Mouse (Mus musculus): Measurements from ENCODE around the gene Gm44502. TPM values are rescaled to one million over a fixed set of nuclear protein-coding genes. Genes with fewer than 3 reads are reported as not detected.

Gm44502 gene
- 0.08 and 0.15 TPM in 2 replicates for polyA plus RNA-seq (2012)

GRCm38 (mm10) chr15:89429352-89430221, at the start of gene Gm44502, which contains the start of the genes C730034F03Rik and Chkb:
Gene Gm44502 (minus strand): TSS chr15:89429696.
Gene C730034F03Rik (plus strand): TSS chr15:89429589.
Gene Chkb (minus strand): TSS chr15:89429908.
- TF ChIP-seq TAL1 (IDR thresholded peaks at IDR 0.05; ENCODE audit: low read length) = no peak
- peak; percentile 17; the same call in 1 of the 2 replicates for TF ChIP-seq GATA1 (IDR thresholded peaks at IDR 0.05; ENCODE audit: low read length)
- H3K4me1 ChIP-seq (ENCODE audit: control insufficient read depth) = peaks cover 51% of the 10 kb centered on the region
- H3K27me3 ChIP-seq (ENCODE audit: control insufficient read depth) = no peaks in the 10 kb centered on the region
- peaks cover 33% of the 10 kb centered on the region for H3K36me3 ChIP-seq (ENCODE audit: control insufficient read depth)
- H3K4me3 ChIP-seq (replicated peaks) = peak within 1 kb of the TSS; percentile 97
- no peaks in the 10 kb centered on the region for H3K9me3 ChIP-seq (ENCODE audit: control insufficient read depth, low read length)

- Histone ChIP-seq H3K4me1 (ENCODE audit: control insufficient read depth) (peaks cover 27% of the 10 kb centered on the region), H3K27me3 (ENCODE audit: control insufficient read depth) (no peaks in the 10 kb centered on the region), H3K9me3 (ENCODE audit: control insufficient read depth, low read length) (no peaks in the 10 kb centered on the region), H3K36me3 (ENCODE audit: control insufficient read depth) (no peaks in the 10 kb centered on the region; the same call in 1 of the 2 replicates), H3K4me3 (replicated peaks) (no peak overlapping the region)
- TF ChIP-seq GATA1 (IDR thresholded peaks at IDR 0.05; ENCODE audit: low read length) (no peak), TAL1 (IDR thresholded peaks at IDR 0.05; ENCODE audit: low read length) (no peak)
These were observed 49.1 kb upstream of the Gm44502 start for GRCm38 (mm10) chr15:89478622-89479021.

- TF ChIP-seq TAL1 (IDR thresholded peaks at IDR 0.05; ENCODE audit: low read length) (no peak), GATA1 (IDR thresholded peaks at IDR 0.05; ENCODE audit: low read length) (no peak)
- Histone ChIP-seq H3K27me3 (ENCODE audit: control insufficient read depth) (no peaks in the 10 kb centered on the region), H3K4me1 (ENCODE audit: control insufficient read depth) (peaks cover 27% of the 10 kb centered on the region), H3K4me3 (replicated peaks) (no peak overlapping the region), H3K36me3 (ENCODE audit: control insufficient read depth) (no peaks in the 10 kb centered on the region; the same call in 1 of the 2 replicates), H3K9me3 (ENCODE audit: control insufficient read depth, low read length) (no peaks in the 10 kb centered on the region)
These were observed 48.3 kb upstream of the Gm44502 start for GRCm38 (mm10) chr15:89477806-89478205.

GRCm38 (mm10) chr15:89477091-89477491, 47.6 kb upstream of the Gm44502 start, which contains the start of gene Arsa:
Gene Arsa (minus strand): TSS chr15:89477425.
- H3K4me3 ChIP-seq (replicated peaks) = peak within 1 kb of the TSS; percentile 71
- H3K9me3 ChIP-seq (ENCODE audit: control insufficient read depth, low read length) = no peaks in the 10 kb centered on the region
- no peaks in the 10 kb centered on the region; the same call in 1 of the 2 replicates for H3K36me3 ChIP-seq (ENCODE audit: control insufficient read depth)
- TF ChIP-seq TAL1 (IDR thresholded peaks at IDR 0.05; ENCODE audit: low read length) (no peak), GATA1 (IDR thresholded peaks at IDR 0.05; ENCODE audit: low read length) (no peak)
- peaks cover 27% of the 10 kb centered on the region for H3K4me1 ChIP-seq (ENCODE audit: control insufficient read depth)
- H3K27me3 ChIP-seq (ENCODE audit: control insufficient read depth) = no peaks in the 10 kb centered on the region

- Histone ChIP-seq H3K9me3 (ENCODE audit: control insufficient read depth, low read length) (no peaks in the 10 kb centered on the region), H3K4me1 (ENCODE audit: control insufficient read depth) (peaks cover 27% of the 10 kb centered on the region), H3K36me3 (ENCODE audit: control insufficient read depth) (no peaks in the 10 kb centered on the region; the same call in 1 of the 2 replicates), H3K4me3 (replicated peaks) (peak overlapping the region; percentile 71), H3K27me3 (ENCODE audit: control insufficient read depth) (no peaks in the 10 kb centered on the region)
- TF ChIP-seq TAL1 (IDR thresholded peaks at IDR 0.05; ENCODE audit: low read length) = no peak
- TF ChIP-seq GATA1 (IDR thresholded peaks at IDR 0.05; ENCODE audit: low read length) = no peak
These were observed 46.9 kb upstream of the Gm44502 start for GRCm38 (mm10) chr15:89476475-89476815.

GRCm38 (mm10) chr15:89475611-89476474, 46.3 kb upstream of the Gm44502 start:
- no peaks in the 10 kb centered on the region; the same call in 1 of the 2 replicates for H3K36me3 ChIP-seq (ENCODE audit: control insufficient read depth)
- TF ChIP-seq GATA1 (IDR thresholded peaks at IDR 0.05; ENCODE audit: low read length) = peak; percentile 51
- TF ChIP-seq TAL1 (IDR thresholded peaks at IDR 0.05; ENCODE audit: low read length) = no peak

GRCm38 (mm10) chr15:89475293-89475600, 45.8 kb upstream of the Gm44502 start:
- Histone ChIP-seq H3K4me1 (ENCODE audit: control insufficient read depth) (peaks cover 27% of the 10 kb centered on the region), H3K9me3 (ENCODE audit: control insufficient read depth, low read length) (no peaks in the 10 kb centered on the region), H3K4me3 (replicated peaks) (peak overlapping the region; percentile 71), H3K36me3 (ENCODE audit: control insufficient read depth) (no peaks in the 10 kb centered on the region; the same call in 1 of the 2 replicates), H3K27me3 (ENCODE audit: control insufficient read depth) (no peaks in the 10 kb centered on the region)
- no peak for TF ChIP-seq TAL1 (IDR thresholded peaks at IDR 0.05; ENCODE audit: low read length)
- TF ChIP-seq GATA1 (IDR thresholded peaks at IDR 0.05; ENCODE audit: low read length) = no peak

More at GRCm38 (mm10) chr15:89475611-89476474, 46.3 kb upstream of the Gm44502 start:
- no peaks in the 10 kb centered on the region for H3K27me3 ChIP-seq (ENCODE audit: control insufficient read depth)
- H3K4me3 ChIP-seq (replicated peaks) = peak overlapping the region; percentile 71
- no peaks in the 10 kb centered on the region for H3K9me3 ChIP-seq (ENCODE audit: control insufficient read depth, low read length)
- H3K4me1 ChIP-seq (ENCODE audit: control insufficient read depth) = peaks cover 27% of the 10 kb centered on the region

- no peaks in the 10 kb centered on the region; the same call in 1 of the 2 replicates for H3K36me3 ChIP-seq (ENCODE audit: control insufficient read depth)
- no peaks in the 10 kb centered on the region for H3K27me3 ChIP-seq (ENCODE audit: control insufficient read depth)
- TF ChIP-seq GATA1 (IDR thresholded peaks at IDR 0.05; ENCODE audit: low read length) = no peak
- no peak for TF ChIP-seq TAL1 (IDR thresholded peaks at IDR 0.05; ENCODE audit: low read length)
- peaks cover 27% of the 10 kb centered on the region for H3K4me1 ChIP-seq (ENCODE audit: control insufficient read depth)
- no peak overlapping the region for H3K4me3 ChIP-seq (replicated peaks)
- H3K9me3 ChIP-seq (ENCODE audit: control insufficient read depth, low read length) = no peaks in the 10 kb centered on the region
These were observed 45.2 kb upstream of the Gm44502 start for GRCm38 (mm10) chr15:89474596-89475292.
